Mouse (Mus musculus): ENCODE data around the gene Gabra5. TPM values are rescaled to one million over a fixed set of nuclear protein-coding genes. Genes with fewer than 3 reads are reported as not detected.

Gene Gabra5
- not detected in 2 replicates for polyA plus RNA-seq (2012; ENCODE audit: low replicate concordance)

DNA sequence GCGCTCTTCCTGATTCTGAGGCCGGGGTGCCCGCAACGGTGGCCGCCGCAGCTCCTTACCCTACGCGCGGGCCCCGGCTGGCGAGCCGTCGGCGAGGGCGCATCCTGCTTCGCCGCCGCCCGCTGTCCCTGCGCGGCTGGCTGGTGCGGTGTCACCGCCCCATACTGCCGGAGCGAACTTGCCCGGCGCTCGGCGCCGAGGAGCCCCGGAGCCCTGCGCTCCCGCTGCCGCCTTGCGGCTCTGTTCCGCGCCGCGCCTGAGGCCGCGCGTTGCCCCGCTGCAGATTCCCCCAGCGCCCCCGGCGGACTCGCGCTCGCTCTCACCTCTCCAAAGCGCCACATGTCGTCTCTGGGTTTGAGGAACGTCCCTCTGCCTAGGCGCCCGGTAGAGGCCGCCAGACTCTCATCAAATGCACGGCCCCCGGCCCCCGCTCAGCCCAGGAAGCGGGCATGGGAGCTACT, at the start of gene Gabra5:
Gene Gabra5 (minus strand): TSS at position 379 of the 461 bp plus-strand sequence.

DNA sequence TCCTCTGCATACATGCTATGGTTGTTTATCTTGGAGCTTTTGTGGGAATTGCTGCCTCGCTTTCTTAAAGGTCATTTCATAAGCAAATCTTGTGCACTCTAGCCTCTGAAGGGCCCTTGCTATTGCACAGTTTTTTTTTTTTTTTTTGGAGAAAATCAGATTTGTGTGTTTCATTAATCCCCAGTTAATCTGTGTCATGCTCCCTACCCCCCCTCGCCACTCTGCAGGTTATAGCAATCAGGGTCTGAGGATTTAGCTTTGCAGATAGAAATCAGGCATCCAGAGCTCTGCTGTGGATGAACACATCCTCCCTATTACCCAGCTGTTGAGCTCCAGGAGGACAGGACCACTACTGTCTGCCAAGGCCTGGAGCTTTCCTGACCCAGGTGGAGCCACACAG, 90.5 kb downstream of the Gabra5 start, which contains the start of gene Gabrb3:
Gene Gabrb3 (plus strand): TSS at position 301 of the 400 bp plus-strand sequence.

DNA sequence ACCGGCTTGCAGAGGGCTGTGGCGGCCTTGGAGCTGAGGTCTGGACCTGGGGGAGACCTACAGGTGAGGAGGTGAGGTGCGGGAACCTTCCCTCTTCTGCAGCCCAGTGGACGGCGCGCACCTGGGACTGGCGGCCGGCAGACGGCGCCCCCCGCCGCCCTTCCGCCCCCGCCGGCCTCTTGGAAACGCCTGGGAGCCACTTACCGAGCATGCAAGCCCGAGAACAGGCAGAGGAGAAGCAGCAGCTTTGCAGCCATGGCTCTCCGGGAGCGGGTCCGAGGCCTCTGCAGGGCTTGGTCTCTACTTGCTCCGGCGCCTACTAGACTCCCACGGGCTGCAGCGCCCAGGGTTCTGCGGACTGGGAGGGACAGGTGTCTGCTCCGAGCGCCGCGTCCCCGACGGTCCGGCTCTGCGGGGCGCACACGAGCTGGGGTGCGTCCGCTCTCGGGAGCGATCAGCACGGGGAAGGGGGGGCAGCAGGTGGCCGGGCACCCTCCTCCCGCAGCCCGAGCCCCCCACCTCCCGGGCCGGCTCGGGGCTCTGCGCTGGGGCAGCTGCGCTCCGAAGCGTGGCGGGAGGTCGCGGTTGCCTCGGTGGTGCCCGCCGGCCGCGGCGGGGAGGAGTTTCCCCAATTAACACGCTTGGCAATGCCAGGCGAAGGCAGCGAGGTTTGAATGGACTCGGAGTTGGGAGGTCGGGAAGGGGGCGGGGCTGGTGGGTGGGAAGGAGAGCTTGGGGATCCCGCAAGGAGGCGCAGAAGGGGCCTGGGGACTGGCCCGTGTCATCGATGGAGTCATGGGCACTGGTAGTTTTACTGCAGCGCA, 123.1 kb downstream of the Gabra5 start, which contains the start of gene Gabrg3:
Gene Gabrg3 (minus strand): TSS at position 672 of the 824 bp plus-strand sequence.

Other genes with a start within 250 kb of the Gabra5 start
- not detected in 2 replicates for gene Gabrg3, start 122.9 kb downstream of the Gabra5 start, polyA plus RNA-seq (2012; ENCODE audit: low replicate concordance)
- gene Gabrb3, start 90.4 kb downstream of the Gabra5 start, polyA plus RNA-seq (2012; ENCODE audit: low replicate concordance): not detected in 2 replicates